Mouse (Mus musculus) bone marrow, adult 2 months (tissue): ENCODE data around the gene Dcaf10.

ENCODE experiments used
- CTCF ChIP-seq: fragments of 200-500 bp; IDR thresholded peaks from 2 replicates; pipeline ENCODE4 v1.5.1; 2011; ENCODE audit warnings: low read length, control low read depth; ENCODE audit not compliant: control insufficient read depth, insufficient read depth
- POLR2A ChIP-seq: fragments of 200-500 bp; IDR thresholded peaks from 2 replicates; pipeline ENCODE4 v1.6.1; 2011; ENCODE audit warnings: low read depth, mild to moderate bottlenecking, control low read depth, low read length, borderline replicate concordance; ENCODE audit not compliant: control insufficient read depth

GRCm38 (mm10) chr4:45374879-45375278 is 33.0 kb downstream of the Dcaf10 start:
- TF ChIP-seq POLR2A (no peak), CTCF (no peak)
